Mouse (Mus musculus): ENCODE measurements around the gene Serhl.

Gene Serhl

DNA sequence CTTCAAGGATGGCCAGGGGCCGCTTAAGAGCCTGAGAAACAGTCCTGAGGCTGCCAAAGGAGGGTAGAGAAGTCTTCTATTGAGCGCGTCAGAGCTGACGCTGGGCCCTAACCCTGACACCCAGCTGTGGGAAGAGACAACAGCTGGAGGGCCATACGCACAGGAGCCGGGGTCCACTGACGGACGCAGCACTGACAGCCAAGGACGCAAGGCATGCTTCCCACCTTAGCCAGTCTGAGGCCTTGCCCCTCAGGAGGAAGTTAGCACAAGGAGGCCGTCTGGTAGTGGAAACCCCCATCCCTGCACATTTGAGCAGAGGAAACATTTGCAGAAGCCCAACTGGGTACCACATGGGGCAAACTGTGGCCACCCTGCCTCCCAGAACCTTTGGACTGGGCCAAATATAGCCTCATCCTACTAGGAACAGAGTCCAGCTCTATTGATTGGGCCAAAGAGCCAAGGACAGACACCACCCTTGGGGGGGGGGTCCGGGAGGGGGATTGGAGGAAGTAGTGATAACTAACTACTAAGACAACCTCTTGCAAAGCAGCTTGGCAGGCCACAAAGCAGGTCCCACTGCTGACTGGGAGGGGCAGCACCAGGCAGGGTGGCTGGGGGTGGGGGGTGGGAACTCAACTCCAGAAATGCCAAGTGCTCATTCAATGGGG, 73.6 kb downstream of the Serhl start:
- DNase-seq (ENCODE audit: low spot score) = no peak

DNA sequence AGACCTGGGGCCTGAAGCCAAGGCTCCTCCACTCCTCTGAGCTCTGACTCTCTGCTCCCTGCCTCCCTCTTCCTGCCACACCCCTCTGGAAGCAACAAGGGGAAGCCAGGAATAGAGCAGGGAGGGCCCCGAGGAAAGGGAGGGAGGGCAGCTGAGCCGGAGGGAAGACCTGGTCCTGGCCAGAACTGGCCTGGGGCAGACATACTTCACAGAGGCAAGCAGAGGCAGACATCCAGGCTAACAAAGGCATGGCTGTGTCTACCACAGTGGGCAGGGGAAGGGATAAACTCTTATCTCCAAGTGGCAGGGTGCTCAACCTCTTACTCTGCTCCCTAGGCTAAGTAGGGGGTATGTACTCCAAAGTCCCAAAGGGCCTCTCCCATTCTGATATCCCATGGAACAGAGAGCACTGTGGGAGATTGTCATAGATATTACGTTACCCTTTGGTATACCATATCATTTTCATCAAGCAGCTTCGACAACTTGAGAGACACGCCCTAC, 75.7 kb downstream of the Serhl start:
- DNase-seq (ENCODE audit: low spot score) = no peak

DNA sequence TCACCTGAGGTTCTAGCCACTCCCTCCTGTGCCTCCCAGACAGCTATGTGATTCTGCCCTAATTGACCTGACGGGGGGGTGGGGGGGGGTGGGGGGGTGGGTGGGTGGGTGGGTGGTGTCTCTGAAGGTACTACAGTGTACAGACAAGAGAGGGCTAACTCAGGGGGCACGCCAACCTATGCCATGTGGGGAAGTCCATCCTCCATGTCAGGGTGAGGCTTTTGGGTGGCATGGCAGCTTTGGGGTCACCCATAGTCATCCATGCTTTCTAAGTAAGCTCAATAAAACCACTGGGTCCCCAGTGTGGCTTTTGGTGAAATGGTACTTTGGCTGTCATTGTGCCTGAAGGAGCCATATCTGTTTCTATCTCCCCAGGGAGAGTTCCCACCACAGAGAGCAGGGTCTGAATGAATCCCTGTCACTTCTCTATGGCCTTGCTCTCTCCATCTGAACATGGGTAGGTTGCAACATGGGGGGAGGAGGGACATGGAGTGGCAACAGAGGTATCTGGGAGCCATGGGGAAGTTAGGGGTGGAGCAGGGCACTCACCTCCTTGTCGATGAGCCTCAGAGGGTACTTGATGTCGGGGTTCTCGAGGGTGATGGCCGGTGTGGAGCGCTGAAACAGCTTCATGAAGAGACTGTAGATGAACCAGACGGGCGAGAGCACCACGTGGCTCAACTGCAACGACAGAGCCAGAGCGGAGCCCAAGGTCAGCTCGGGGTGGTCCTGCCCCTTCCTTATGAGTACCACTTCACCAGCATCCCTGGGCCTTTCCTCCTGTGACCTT, 76.4 kb downstream of the Serhl start:
- DNase-seq (ENCODE audit: low spot score) = no peak

Measured in layer of hippocampus, adult 9-10 months (tissue).